Mouse (Mus musculus) embryonic facial prominence, embryonic 14.5 days (tissue): ENCODE data around the gene Osbp. TPM values are rescaled to one million over a fixed set of nuclear protein-coding genes. Genes with fewer than 3 reads are reported as not detected.

Source experiments
- ATAC-seq: fragments of 200-750 bp; cut with Nextera tagmentation; 2 replicates; pipeline ENCODE4 v1.8.0; 2017; ENCODE audit warnings: low read depth, moderate number of reproducible peaks, moderate TSS enrichment
- DNase-seq: peaks from one replicate; pipeline ENCODE4 v3.0.0-alpha.2; 2015; ENCODE audit warnings: low spot score
- H3K27ac ChIP-seq: fragments of 300-500 bp; sonication (generic); replicated peaks from 2 replicates; pipeline ENCODE4 v1.5.1; 2014; ENCODE audit warnings: low read depth, mild to moderate bottlenecking, low read length, moderate library complexity
- H3K27me3 ChIP-seq: fragments of 300-500 bp; sonication (generic); replicated peaks from 2 replicates; pipeline ENCODE4 v1.6.1; 2014; ENCODE audit warnings: low read length; ENCODE audit not compliant: control insufficient read depth, insufficient read depth
- H3K36me3 ChIP-seq: fragments of 300-500 bp; sonication (generic); 2 replicates; pipeline ENCODE4 v1.6.1; 2014; ENCODE audit warnings: low read length, mixed read lengths; ENCODE audit not compliant: control insufficient read depth, insufficient read depth
- H3K4me1 ChIP-seq: fragments of 300-500 bp; sonication (generic); 2 replicates; pipeline ENCODE4 v1.6.1; 2014; ENCODE audit warnings: antibody characterized with exemption, low read length; ENCODE audit not compliant: control insufficient read depth, insufficient read depth
- H3K4me2 ChIP-seq: fragments of 300-500 bp; sonication (generic); 2 replicates; pipeline ENCODE4 v1.6.1; 2014; ENCODE audit warnings: low read depth, mild to moderate bottlenecking, low read length, moderate library complexity, mixed read lengths
- H3K4me3 ChIP-seq: fragments of 300-500 bp; sonication (generic); 2 replicates; pipeline ENCODE4 v1.5.1; 2014; ENCODE audit warnings: low read depth, mild to moderate bottlenecking, low read length
- H3K9ac ChIP-seq: fragments of 300-500 bp; sonication (generic); 2 replicates; pipeline ENCODE4 v1.6.1; 2014; ENCODE audit warnings: low read depth, mild to moderate bottlenecking, low read length, moderate library complexity, mixed read lengths
- H3K9me3 ChIP-seq: fragments of 300-500 bp; sonication (generic); 2 replicates; pipeline ENCODE4 v1.6.1; 2016; ENCODE audit warnings: low read length; ENCODE audit not compliant: control insufficient read depth
- WGBS: fragments of 180-500 bp; shearing (Covaris S2); extraction: QIAGEN DNeasy Blood & Tissue Kit; methylation state at CpG from one replicate; pipeline ENCODE4 v1.1.7; 2014; 5-methylcytosine and 5-hydroxymethylcytosine counted together
- polyA plus RNA-seq: library from polyadenylated mRNA; unstranded; fragments of >200 nt; fragmentation: Nextera tagmentation; extraction: Ambion mirVana; gene quantifications from 2 replicates; pipeline ENCODE4 v1.2.1, GENCODE M21; 2014

The Osbp gene
- polyA plus RNA-seq, 1 experiment from 2014 or later = 10.1 TPM

DNA sequence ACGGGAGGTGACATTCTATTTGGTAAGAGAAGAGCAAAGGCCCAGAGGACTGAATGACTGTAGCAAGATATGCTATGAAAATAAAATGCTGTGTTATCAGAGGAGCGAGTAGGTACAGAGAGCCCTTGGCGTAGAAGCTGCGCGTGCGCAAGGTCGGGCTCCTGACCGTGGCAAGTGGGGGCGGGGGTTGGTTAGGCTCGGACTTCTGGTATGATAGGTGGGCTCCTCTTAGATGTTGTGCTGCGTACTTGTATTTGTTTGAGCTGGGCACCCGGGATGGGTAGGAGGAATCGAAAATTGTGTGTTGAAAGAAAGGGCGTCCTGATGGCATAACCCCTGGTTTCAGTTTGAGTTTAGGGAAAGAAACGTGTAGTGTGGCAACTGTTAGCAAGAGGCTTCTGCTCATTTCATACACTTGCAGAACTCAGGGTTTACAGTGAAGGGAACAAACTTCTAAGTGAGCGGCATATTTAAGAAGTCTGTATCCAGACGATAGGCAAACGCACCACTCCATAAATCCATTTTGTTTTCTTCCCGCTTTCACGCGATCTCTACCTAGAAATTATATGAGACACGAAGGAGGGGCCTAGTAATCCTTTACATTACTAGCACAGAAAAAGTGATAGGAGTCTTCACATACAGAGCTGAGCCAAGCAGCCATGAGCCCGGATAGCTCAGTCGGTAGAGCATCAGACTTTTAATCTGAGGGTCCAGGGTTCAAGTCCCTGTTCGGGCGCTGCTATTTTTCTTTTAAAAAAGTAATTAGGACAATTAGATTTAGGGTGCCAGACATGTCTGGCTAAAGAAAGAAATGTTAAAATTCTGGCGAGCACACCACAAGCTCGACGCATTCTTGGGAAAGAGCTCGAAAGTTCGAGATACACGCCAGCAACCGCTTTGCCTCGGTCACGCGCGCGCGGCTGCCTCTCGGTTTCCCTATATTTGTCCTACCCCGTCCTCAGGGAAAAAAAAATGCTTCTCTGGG lies 39.9 kb downstream of the Osbp start:
- Histone ChIP-seq H3K9me3 (no peaks in the 10 kb centered on the region), H3K4me2 (peak overlapping the region; percentile 67), H3K4me1 (peaks cover 11% of the 10 kb centered on the region), H3K27ac (peak overlapping the region; percentile 84), H3K4me3 (peak overlapping the region; percentile 68), H3K9ac (peak overlapping the region; percentile 68), H3K27me3 (no peaks in the 10 kb centered on the region), H3K36me3 (no peaks in the 10 kb centered on the region)
- peak; percentile 94 for DNase-seq
- WGBS = under 1% methylated on average over 41 of the region's 41 CpGs
- ATAC-seq = peak; percentile 75

DNA sequence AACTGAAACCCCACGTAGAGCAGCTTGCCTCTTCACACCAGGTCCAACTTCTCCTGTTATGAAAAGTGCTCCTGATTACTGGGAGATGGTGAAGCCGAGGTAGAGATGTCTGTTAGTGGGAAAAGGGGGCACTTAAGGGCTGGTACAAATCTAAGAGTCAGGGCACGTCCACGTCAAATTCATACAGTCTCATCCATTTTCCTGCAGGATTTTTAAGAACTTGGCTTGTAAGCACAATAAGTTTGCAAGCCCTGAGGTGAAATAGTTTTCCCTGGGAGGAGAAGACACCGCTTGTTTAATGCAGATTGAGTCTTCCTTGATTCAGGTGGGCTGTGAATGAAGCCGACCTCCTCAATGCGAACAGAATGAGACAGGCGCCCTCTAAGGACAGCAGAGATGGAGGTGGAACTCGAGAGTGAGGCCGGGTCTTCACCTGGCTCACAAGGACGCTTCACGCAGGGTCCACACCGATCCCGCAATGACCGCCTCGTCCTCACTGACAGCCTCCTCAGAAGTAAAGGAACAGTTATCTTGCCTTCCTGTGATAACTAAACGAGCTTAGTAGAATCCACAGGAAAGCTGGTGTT lies 40.7 kb downstream of the Osbp start:
- no peak for ATAC-seq
- WGBS = 4% methylated on average over 17 of the region's 17 CpGs
- Histone ChIP-seq H3K9ac (peak overlapping the region; percentile 66), H3K36me3 (no peaks in the 10 kb centered on the region), H3K27ac (peak overlapping the region; percentile 58; the same call in 1 of the 2 replicates), H3K4me1 (peaks cover 11% of the 10 kb centered on the region), H3K27me3 (no peaks in the 10 kb centered on the region), H3K9me3 (no peaks in the 10 kb centered on the region), H3K4me2 (peak overlapping the region; percentile 67), H3K4me3 (peak overlapping the region; percentile 68)
- peak; percentile 9 for DNase-seq

DNA sequence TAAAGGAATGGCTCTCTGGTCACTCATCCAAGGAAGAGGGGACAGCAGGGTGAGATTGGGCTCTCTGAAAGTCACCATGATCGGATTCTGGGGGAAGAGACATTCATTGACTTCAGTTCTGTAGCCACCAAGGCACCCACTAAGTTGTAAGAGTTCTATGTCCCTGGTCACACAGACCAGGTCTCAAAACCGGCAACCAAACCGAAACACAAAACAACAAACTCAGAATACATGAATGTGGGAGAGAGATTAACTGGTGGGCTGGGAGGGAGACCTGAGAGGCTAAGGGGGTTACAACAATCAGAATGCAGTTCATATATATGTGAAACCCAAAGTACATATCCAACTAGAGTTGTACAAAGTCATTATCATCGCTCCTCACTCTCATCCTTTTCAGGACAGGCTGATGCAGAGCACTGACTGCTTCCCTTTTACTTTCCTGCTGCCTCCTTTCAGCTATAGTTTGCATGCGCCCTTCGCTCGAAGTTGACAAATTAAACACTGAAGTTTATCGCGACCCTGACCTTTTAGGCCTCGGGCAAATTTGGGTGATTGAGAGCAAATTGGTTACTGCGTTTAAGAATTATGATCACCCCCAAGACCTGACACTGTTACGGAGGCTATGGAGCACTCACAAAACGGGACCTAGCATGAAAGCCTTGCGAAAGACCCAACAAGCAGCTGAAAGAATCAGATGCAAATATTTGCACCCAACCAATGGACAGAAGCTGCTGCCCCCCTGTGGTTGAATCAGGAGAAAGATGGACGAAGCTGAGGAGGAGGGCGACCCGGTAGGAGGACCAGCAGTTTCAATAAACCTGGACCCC lies 41.6 kb downstream of the Osbp start:
- no peaks in the 10 kb centered on the region for H3K36me3 ChIP-seq
- no peak overlapping the region for H3K9ac ChIP-seq
- H3K4me3 ChIP-seq = peak overlapping the region; percentile 68
- H3K4me1 ChIP-seq = peaks cover 11% of the 10 kb centered on the region
- DNase-seq = peak; percentile 54
- no peak overlapping the region for H3K27ac ChIP-seq
- peak overlapping the region; percentile 67 for H3K4me2 ChIP-seq
- no peaks in the 10 kb centered on the region for H3K9me3 ChIP-seq
- no peak for ATAC-seq
- H3K27me3 ChIP-seq = no peaks in the 10 kb centered on the region
- WGBS = 12% methylated on average over 17 of the region's 17 CpGs

GRCm38 (mm10) chr19:12008410-12009380 lies 43.0 kb downstream of the Osbp start:
- H3K4me1 ChIP-seq = peaks cover 11% of the 10 kb centered on the region
- ATAC-seq = no peak
- 0 out of 2 replicates have a peak overlapping the region, but pooled peaks have one; percentile 1 for H3K4me3 ChIP-seq
- no peak for DNase-seq
- peak overlapping the region; percentile 63 for H3K4me2 ChIP-seq
- H3K9me3 ChIP-seq = no peaks in the 10 kb centered on the region
- WGBS = 19% methylated on average over 17 of the region's 17 CpGs
- no peak overlapping the region for H3K9ac ChIP-seq
- no peaks in the 10 kb centered on the region for H3K27me3 ChIP-seq
- no peaks in the 10 kb centered on the region for H3K36me3 ChIP-seq
- H3K27ac ChIP-seq = no peak overlapping the region; the same call in 1 of the 2 replicates

GRCm38 (mm10) chr19:12009501-12010280 lies 44.0 kb downstream of the Osbp start:
- Histone ChIP-seq H3K4me1 (peaks cover 8% of the 10 kb centered on the region), H3K27me3 (no peaks in the 10 kb centered on the region), H3K9ac (peak overlapping the region; percentile 76), H3K27ac (peak overlapping the region; percentile 91), H3K9me3 (no peaks in the 10 kb centered on the region), H3K4me2 (peak overlapping the region; percentile 63), H3K4me3 (peak overlapping the region; percentile 56), H3K36me3 (no peaks in the 10 kb centered on the region)
- ATAC-seq (peak; percentile 13), DNase-seq (peak; percentile 92)
- WGBS = 1% methylated on average over 24 of the region's 24 CpGs

- Histone ChIP-seq H3K27ac (peak overlapping the region; percentile 91), H3K9ac (peak overlapping the region; percentile 76), H3K36me3 (no peaks in the 10 kb centered on the region), H3K4me3 (peak overlapping the region; percentile 56), H3K27me3 (no peaks in the 10 kb centered on the region), H3K4me1 (peaks cover 6% of the 10 kb centered on the region), H3K4me2 (peak overlapping the region; percentile 63), H3K9me3 (no peaks in the 10 kb centered on the region)
- DNase-seq (peak; percentile 68), ATAC-seq (peak; percentile 10)
- WGBS = 0% methylated on average over 23 of the region's 24 CpGs
Measured at GRCm38 (mm10) chr19:12010281-12010771, 44.6 kb downstream of the Osbp start.

DNA sequence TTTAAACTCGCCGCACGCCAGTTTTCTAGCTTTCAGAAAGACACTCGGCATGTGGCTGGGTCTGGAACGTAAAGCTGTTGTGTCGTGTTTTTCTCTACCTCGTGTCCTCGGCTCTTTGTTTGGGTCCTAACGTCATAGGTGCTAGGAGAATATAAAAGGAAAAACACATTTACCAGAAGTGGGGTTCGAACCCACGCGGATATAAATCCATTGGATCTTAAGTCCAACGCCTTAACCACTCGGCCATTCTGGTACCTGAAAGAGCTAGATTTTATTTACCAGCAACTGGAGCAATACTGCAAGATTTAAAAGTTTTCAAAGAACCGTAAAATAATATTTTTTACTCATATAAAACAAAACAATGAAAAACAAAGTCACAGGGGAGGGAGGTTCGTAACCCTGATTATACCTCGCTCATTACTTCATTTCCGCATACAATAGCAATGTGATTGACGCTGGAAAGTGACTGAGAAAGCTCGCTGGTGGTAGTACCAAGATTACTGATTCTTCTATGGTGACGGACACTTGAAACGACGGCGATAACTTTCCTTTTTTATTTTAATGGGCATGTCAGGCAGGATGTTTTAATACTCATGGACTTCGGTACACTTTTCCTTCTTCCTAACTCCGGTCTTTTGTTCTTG lies 45.3 kb downstream of the Osbp start:
- peak; percentile 64 for ATAC-seq
- H3K4me1 ChIP-seq = peaks cover 6% of the 10 kb centered on the region
- peak overlapping the region; percentile 63 for H3K4me2 ChIP-seq
- peak overlapping the region; percentile 91 for H3K27ac ChIP-seq
- H3K4me3 ChIP-seq = peak overlapping the region; percentile 56
- H3K9me3 ChIP-seq = no peaks in the 10 kb centered on the region
- no peaks in the 10 kb centered on the region for H3K27me3 ChIP-seq
- H3K9ac ChIP-seq = peak overlapping the region; percentile 76
- peak; percentile 96 for DNase-seq
- WGBS = under 1% methylated on average over 26 of the region's 26 CpGs
- no peaks in the 10 kb centered on the region for H3K36me3 ChIP-seq
